Mouse (Mus musculus) granulocyte monocyte progenitor cell, adult 5-6 weeks (primary cell): ENCODE measurements around the gene Angptl6. TPM values are rescaled to one million over a fixed set of nuclear protein-coding genes. Genes with fewer than 3 reads are reported as not detected.

Experiments
- ATAC-seq: replicated peaks from 2 replicates; pipeline ENCODE4 v1.8.0; 2016; ENCODE audit warnings: mild to moderate bottlenecking, moderate TSS enrichment, inconsistent platforms; ENCODE audit not compliant: poor library complexity, severe bottlenecking
- total RNA-seq, 2 experiments: library from RNA; stranded (forward) in 1 of 2; stranded (reverse) in 1 of 2; fragments of 200-712, 200-1000 nt in 1 of 2; fragments of >200 nt in 1 of 2; fragmentation: Nextera tagmentation in 1 of 2; gene quantifications; 2 replicates each; pipeline ENCODE4 v1.2.3; 2014 to 2017

The Angptl6 gene
- total RNA-seq (2014; fragmentation: Nextera tagmentation) = 1.5 and 2.5 TPM in 2 replicates
- 0.52 and 1.4 TPM in 2 replicates for total RNA-seq (2017)

DNA sequence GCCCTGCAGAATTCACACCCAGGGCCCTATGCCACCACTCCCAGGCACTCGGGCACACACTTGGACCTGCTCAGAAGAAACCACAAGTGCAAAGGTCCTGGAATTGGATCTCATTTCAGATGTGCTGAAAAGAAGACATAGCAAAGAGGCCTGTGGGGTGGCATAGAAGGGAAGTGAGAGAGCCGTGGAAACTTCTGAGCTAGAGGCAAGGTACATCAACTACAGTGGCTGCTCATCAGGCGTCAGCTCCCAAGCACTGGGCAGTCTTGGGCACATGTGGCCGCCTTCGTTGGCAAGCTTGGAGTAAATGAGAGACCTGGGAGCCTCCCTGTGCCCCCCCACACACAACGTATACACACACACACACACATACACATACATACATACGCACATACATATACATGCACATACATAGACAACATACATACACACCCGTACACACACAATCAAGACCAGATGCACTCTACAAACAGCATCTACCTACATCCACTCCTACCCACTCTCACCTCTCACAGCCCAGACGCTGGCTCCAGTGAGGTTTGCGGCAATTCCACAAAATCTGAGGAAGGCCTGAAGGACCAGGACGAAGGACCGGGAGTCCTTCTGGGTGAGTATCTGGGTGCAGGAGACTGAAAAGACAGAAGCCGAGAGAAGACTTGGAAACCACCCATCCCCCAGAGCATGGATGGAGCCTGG, at the start of gene Angptl6:
Angptl6 (minus strand) TSS at position 631 of the 696 bp plus-strand sequence.
- ATAC-seq = no peak

DNA sequence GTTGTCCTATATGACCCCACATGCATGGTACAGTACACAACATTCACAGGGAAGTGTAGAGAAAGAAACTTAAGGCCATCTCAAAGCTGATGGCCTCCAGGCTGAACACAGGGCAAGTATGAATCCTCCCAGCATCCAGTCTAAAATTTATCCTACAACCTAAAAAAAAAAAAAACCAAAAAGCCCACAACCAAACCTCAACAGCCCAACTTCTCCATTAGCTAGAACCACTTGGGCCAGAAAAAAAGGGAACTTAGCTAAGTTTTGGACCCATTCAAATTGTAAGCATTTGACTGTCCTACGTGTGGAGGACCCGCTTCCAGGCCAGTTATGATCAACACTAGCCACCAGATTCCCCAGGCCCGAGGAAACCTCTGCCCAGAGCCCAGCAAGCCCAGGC, 43.7 kb upstream of the Angptl6 start:
- ATAC-seq = 0 out of 2 replicates have a peak, but pooled peaks have one; percentile 6

DNA sequence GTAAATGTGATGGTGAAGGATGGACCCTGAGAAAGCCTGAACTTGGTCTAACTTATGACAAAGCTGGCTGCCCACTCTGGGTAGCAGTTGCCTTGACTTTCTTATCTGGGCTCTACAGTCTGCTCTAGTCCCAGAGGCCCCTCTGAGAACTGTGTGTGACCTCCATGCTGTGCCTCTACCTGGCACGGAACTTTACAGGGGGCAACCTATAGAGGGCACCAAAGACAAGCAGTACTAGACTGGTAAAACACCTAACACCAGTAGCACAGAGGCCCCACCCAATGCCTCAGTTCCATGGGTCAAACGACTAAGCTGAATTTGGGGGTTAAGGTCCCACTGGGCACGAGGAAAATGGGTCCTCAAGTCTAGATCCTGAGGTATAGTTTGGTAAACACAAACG, 36.6 kb upstream of the Angptl6 start:
- ATAC-seq = peak; percentile 65

DNA sequence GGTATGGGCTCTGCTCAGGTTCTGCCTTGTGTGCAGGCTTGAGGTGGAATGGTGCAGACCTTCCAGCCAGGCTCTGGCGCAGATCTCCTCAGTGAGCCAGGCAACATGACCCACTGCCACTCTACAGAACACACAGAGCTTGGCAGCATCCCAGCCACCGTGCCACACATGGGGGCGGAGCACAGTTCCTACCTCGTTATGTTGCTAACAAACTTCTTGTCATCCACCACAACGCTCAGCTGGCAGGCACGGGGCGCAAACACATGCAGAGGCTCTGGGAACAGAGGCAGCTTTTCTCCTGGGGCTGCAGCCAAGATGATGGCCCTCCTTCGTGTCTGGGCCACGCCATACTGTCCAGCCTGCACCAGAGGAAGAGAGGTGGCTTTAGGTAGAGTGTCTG, 30.4 kb upstream of the Angptl6 start:
- no peak for ATAC-seq

DNA sequence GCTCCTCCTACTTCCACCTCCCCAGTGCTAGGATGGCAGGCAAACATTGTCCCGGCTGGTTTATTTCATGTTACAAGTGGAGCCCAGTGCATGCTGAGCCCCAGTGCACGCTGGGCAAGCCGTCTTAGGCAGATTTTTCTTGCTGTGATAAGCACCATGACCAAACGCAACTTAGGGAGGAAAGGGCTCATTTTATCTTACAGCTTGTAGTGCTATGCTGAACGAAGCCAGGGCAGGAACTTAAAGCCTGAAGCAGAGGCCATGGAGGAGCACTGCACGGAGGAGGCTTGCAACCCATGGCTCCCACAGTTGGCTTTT, 22.6 kb upstream of the Angptl6 start:
- ATAC-seq = no peak

DNA sequence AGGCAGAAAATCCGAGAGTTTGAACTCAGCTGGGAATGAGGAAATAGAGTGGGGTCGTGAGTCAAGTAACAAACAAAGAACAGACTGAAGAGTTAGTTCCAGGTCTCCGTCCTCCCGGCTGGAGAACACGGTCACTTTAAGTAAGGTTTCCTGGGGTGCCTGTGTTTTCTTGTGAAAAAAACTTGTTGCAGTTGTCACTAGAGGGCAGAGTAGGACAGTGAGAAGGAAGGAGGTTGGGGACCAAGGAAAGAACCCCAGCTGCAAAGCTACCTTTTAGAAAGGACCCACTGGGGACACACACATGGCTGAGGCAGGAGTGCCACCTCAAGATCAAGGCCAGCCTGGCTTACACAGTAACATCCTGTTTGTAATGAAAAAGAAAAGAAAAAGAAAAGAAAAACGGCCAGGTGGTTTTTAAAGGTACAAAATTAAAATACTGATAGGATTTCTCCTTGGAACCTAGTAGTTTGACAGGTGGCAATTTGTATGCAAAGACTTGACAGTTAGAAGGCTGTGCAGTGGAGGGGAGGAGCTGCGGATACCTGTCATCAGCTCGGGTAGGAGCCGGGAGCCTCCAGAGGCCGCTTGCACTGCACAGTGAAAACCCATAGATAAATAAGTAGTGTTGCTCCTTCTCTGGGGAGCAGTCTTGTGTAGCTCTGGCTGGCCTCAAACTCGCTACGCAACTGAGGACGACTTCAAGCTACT, 22.1 kb upstream of the Angptl6 start:
- ATAC-seq = peak; percentile 54

DNA sequence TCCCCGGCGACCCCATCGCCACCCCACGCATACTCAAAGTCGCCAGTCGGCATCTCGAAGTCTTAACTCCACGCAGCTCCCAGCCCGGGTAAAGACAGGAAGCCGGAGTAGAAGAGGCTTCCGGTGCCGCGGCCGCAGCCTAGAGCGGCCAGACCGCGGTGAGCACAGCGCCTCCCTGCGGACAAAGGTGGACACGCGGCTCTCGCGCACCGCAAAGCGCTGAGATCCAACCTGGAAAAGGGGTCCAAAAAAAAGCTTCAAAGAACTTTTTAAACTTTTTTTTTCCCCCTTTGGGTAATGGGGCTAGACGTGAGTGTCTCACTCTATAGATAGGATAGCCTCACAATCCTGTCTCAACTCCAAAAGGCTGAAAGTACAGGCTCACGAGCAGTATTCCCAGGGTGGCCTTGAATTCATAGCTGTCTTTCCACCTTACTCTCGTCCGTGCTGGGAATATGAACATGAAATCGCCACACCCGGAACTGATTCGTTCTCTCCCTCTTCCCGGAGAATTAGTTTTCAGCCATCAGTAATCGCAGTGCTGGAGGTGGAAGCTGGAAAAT, 19.1 kb upstream of the Angptl6 start, which contains the start of gene Eif3g:
Eif3g (minus strand) TSS at position 113 of the 563 bp plus-strand sequence.
- ATAC-seq = peak; percentile 85

DNA sequence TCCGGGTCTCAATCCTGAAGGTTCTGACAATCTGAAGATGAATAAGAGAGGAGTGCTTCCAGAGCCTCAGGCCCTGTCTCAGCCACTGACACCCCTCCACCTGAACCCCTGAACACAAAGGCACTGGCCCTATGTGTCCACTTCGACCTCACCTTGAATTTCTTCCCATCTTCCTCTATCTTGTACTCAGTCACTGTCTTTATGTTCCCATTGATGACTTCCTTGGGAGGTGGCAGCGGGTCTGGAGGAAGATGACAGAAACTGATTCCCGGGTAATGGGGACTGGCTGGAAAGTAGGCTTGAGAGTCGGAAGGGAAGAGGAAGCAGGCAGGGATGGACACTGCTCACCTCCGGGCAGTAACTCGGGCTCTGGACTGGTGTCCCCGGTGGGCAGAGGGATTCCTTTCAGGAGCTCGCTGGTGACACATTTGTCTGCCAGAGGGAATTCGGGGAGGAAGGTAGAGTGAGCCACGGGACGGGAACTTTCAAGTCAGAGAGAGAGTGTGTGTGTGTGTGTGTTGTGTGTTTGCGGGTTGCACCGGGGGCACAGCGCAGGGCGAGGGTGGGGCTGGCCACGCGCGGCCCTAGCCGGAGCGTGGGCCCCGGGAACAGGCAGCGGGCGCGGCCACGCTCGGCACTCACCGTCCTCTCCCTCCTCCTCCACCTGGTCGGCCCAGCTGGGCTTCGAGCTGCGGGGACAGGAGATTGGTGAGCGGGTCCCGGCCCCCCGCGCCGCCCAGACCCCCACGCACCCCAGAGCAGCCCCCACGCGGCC, 18.4 kb upstream of the Angptl6 start:
- no peak for ATAC-seq

DNA sequence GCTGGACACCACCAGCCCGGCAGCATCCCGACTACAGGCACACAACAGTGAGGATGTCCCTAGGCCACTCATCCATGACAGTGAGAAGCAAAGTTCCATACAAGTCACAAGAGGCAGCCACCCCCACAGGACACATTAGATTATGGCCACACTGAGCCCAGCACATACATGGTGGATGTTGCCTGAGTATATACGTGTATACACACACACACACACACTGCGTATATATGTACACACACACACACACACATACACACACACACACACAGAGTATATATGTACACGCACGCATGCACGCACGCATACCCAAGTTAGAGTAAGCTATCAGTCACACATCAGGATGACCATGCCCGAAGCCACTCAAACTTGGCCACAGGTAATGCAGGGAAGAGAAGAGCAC, 15.9 kb upstream of the Angptl6 start:
- no peak for ATAC-seq

DNA sequence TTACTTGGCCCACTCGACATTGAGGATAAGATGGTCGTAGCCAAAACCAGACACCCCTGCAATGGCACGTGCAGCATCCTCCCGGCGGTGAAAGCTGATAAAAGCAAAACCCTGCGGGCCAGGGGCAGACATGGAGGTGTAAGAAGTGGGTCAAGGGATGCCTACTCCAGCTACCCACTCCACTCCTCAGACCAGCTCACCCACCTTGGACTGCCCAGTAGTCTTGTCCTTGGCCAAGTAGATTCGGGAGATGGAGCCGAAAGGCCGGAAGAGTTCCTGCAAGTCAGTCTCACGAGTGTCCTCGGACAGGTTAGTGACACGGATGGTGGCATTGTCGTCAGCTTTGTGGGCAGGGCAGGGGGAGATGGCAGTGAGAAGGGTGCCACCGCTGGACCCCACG, 15.1 kb upstream of the Angptl6 start:
- no peak for ATAC-seq

DNA sequence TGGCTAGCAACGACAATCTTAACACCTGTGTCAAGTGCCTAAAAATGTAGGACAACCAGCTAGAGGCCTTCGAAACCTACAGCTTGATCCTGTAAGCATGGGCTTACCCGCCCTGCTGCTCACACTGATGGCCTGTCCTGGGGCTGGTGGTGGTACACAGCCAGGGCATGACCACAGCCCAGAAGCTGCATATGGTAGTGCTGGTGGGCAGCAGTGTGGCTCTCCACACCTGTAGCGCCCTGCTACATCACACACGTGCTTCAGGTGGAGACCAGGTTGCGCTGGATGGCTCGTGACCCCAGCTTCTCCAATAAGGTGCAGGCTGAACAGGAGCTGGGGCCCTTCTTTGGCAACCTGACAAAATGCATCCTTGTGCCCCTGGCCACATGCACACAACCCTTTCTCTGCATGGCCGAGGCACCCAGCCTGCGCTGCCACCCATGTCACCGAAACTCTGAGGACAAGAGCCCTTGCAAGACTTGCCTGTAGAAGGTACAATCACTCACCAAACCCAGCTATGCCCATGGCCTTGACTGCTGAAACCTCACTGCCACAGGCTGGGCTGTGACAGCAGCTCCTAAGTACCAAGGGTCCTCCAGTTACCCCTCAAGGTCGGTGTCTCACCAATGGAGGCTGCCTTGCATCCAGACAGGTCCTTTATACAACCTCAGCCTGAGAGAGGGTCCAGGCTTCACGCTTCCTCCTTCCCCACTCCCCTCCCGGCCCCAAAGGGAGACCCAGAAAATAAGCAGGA, 14.2 kb upstream of the Angptl6 start:
- ATAC-seq = no peak

DNA sequence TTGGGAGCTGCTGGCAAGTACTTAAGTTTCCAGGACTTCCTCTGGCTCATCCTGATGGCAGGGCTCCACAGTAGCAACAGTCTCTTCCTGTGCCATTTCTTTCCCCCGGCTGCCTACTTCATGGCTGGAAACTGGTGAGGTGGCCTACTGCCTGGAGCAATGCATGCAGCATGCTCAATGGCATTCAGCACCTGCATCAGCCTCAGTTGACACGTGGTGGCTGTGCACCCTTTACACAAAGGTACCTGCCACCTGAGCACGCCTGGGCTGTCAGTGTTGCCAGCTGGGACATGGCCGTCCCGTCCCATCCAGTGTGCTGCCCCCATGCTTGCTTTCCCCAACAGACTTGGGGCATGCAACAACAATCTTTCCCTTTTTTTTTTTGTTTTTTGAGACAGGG, 13.5 kb upstream of the Angptl6 start:
- ATAC-seq = no peak

DNA sequence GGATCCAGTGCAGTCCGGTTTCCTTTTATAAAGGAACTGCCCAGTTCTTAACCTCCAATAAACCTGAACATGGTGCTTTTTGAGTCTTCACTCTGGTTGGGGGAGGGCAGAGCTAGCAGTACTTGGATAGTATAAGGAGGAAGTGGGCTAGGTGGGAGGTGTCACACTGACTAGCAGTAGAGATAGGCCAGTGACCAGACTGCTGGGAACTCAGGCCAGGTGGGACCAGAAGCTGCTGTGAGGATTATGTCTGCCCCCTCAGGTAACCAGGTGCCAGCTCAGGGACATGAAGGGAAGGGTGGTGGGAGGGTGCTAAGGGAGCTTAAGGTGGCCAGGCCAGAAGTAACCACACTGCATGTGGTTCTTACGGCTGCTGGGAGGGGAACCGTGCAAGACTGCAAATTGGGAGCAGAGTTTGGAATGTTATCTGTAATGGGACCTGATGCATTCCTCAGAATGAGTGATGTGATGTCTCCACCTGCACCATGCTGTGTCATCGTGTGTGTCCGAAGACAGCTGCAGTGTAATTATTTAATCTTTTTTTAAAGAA, 12.7 kb upstream of the Angptl6 start:
- ATAC-seq = no peak

DNA sequence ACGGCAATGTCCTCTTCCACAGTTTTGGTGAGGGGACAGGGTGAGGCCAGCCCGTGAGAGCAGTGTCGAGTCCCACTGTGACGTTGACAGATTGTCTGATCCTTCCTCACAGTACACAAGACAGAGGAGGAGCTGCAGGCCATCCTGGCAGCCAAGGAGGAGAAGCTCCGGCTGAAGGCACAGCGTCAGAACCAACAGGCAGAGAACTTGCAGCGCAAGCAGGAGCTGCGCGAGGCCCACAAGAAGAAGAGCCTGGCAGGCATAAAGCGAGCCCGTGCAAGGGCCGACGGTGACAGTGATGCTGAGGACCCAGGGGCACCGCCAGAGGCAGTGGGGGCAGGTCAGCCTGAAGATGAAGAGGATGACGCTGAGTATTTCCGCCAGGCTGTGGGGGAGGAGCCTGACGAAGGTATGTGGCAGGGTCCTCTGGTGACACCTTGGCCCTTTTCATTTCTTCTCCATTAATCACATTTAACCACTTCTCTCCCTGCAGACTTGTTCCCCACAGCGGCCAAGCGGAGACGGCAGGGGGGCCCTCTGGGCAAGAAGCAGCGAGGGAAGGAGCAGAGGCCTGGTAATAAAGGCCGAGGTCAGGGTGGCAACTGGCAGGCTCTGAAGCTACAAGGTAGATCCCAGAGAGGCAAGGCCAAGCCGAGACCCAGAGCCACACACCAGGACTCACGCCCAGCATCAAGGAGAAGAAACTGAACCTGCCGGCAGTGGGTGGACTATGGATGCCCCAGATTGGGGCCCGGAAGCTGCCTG, 12.0 kb upstream of the Angptl6 start:
- no peak for ATAC-seq

DNA sequence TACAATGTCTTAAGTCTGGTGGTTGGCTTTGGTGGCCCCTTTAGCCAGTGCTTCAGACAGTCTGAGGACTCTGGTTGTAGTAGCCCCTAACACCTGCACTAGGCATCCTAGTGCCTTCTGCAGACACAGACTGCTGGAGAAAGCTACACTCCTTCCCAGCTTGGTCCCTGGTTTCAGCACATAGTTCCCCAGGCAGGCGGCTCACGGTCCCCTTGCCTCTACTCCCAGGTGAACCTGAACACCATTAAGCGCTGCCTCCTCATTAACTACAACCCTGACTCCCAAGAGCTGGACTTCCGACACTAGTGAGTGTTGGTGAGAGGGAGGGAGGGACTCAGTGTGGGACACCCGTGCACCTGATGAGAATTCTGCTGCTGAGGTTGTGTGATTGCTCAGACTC, 10.9 kb upstream of the Angptl6 start:
- ATAC-seq = no peak

DNA sequence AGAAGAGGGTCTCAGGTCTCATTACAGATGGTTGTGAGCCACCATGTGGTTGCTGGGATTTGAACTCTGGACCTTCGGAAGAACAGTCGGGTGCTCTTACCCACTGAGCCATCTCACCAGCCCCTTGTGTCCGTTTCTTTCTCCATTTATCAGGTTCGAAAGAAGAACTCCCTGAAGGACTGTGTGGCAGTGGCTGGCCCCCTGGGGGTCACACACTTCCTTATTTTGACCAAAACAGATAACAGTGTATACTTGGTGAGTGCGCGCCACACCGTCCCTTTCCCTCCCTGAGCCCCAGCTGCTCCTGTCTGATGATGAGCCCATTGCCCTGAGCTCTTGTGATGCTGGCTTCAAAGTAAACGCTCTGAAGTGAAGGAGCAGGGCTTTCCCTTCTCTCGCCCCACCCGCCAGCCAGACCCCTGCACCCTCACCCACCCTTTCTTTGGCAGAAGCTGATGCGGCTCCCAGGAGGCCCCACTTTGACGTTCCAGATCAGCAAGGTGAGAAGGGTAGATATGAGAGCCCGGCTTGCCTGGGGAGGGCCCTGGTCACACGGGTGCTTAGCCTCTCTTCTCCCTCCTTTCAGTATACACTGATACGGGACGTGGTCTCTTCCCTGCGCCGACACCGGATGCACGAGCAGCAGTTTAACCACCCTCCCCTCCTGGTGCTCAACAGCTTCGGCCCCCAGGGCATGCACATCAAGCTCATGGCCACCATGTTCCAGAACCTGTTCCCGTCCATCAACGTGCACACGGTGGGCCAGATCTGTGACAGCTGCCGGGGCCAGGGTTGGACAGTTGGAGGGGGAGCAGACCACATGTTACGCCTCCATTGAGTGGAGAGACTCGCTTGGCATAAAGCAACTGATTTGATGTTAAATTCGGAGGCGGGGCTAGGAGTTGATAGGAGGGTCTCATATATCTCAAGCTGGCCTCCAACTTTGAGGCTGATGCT, 9.9 kb upstream of the Angptl6 start:
- peak; percentile 52 for ATAC-seq

DNA sequence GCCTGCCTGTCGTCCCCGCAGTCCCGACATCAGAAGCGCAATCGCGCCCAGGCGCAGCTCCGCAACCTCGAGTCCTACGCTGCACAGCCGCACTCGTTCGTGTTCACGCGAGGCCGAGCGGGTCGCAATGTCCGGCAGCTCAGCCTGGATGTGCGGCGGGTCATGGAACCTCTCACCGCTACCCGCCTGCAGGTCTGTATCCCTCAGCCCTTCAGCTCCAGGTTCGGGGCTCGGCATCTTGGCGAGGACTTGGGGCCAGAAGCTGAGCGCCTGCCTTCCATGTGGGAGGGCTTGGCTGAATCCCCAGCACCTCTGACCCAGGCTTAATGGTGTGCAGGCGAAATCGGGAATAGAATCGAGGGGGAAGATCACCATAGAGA, 8.8 kb upstream of the Angptl6 start:
- ATAC-seq = peak; percentile 16
